In the genomic region with DNA sequence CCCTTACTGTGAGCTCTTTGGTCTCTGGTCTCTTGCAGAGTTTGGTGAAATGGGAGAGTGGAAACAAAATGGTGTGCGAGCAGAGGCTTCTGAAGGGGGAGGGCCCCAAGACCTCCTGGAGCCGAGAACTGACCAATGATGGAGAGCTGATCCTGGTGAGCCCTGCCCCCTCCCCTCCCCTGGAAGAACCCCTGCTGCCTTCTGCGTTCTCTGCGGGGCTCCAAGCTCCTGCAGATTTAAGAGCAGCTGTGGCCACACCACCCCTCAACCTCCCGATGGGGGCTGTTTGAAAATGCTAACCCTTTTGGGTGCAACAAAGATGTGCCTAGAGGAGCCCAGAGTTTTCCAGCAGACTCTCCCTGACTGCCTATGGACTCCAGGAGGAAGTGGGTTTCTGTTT, we compare ENCODE assay signal across 8 mouse cellular contexts. TPM values are rescaled to one million over a fixed set of nuclear protein-coding genes. Genes with fewer than 3 reads are reported as not detected.
DNase-seq lines count a peak whose midpoint lies in the region; ATAC-seq and TF ChIP-seq lines count a peak whose summit lies in the region.

No protein-coding gene starts in this region.

- DNase-seq in heart, postnatal 10 days: no peak
- DNase-seq in B cell, adult 2 months: no peak
- no peak for DNase-seq in layer of hippocampus, adult 8-10 months (ENCODE audit: low spot score in 2 of 2)
- DNase-seq in testis, postnatal 10 days (ENCODE audit: low spot score): no peak

- peaks cover 48% of the 10 kb centered on the region for H3K27me3 ChIP-seq in heart, embryonic 14.5 days (ENCODE audit: control insufficient read depth, insufficient read depth, low read length)
- H3K27me3 ChIP-seq in embryonic facial prominence, embryonic 13.5 days: no peaks in the 10 kb centered on the region
- H3K27me3 ChIP-seq in intestine, postnatal 0 days (replicated peaks; ENCODE audit: control insufficient read depth, insufficient read depth, low read length): peaks cover 50% of the 10 kb centered on the region
- no peaks in the 10 kb centered on the region for H3K27me3 ChIP-seq in midbrain, embryonic 15.5 days (replicated peaks)

- peaks cover 17 to 18% of the 10 kb centered on the region in 2 experiments for H3K4me1 ChIP-seq in heart, embryonic 14.5 days (ENCODE audit: control insufficient read depth in 2 of 2, insufficient read depth in 2 of 2, low read length in 2 of 2)
- H3K4me1 ChIP-seq in embryonic facial prominence, embryonic 13.5 days: peaks cover 56% of the 10 kb centered on the region
- H3K4me1 ChIP-seq in intestine, postnatal 0 days (replicated peaks; ENCODE audit: control insufficient read depth, insufficient read depth, low read length): no peaks in the 10 kb centered on the region
- H3K4me1 ChIP-seq in midbrain, embryonic 15.5 days: peaks cover 46% of the 10 kb centered on the region

- WGBS in heart, embryonic 14.5 days: 0% methylated on average over 5 of the region's 5 CpGs
- 7% methylated on average over 5 of the region's 5 CpGs for WGBS in embryonic facial prominence, embryonic 13.5 days
- 23% methylated on average over 5 of the region's 5 CpGs for WGBS in intestine, postnatal 0 days
- WGBS in midbrain, embryonic 15.5 days: 2% methylated on average over 5 of the region's 5 CpGs

- H3K4me2 ChIP-seq in heart, embryonic 14.5 days (ENCODE audit: low read length): peak overlapping the region; percentile 63
- peak overlapping the region; percentile 73 for H3K4me2 ChIP-seq in embryonic facial prominence, embryonic 13.5 days
- H3K4me2 ChIP-seq in intestine, postnatal 0 days (replicated peaks; ENCODE audit: low read depth): peak overlapping the region; percentile 37
- peak overlapping the region; percentile 34 for H3K4me2 ChIP-seq in midbrain, embryonic 15.5 days

- peak; percentile 66; the same call in 1 of the 2 replicates for ATAC-seq in heart, embryonic 14.5 days (ENCODE audit: insufficient number of reproducible peaks, insufficient read depth, low FRiP score, low read depth)
- ATAC-seq in embryonic facial prominence, embryonic 13.5 days (ENCODE audit: insufficient number of reproducible peaks, insufficient read depth, low FRiP score, low TSS enrichment, low read depth): 0 out of 2 replicates have a peak, but pooled peaks have one; percentile 33
- ATAC-seq in intestine, postnatal 0 days: no peak
- ATAC-seq in midbrain, embryonic 15.5 days (replicated peaks): peak; percentile 53; the same call in 1 of the 2 replicates

- H3K36me3 ChIP-seq in heart, embryonic 14.5 days (ENCODE audit: control insufficient read depth, insufficient read depth, low read length): no peaks in the 10 kb centered on the region
- H3K36me3 ChIP-seq in embryonic facial prominence, embryonic 13.5 days: peaks cover 33% of the 10 kb centered on the region
- no peaks in the 10 kb centered on the region for H3K36me3 ChIP-seq in intestine, postnatal 0 days (ENCODE audit: control insufficient read depth, insufficient read depth)
- H3K36me3 ChIP-seq in midbrain, embryonic 15.5 days (replicated peaks): no peaks in the 10 kb centered on the region

- peak overlapping the region; percentile 44 for H3K9ac ChIP-seq in heart, embryonic 14.5 days (ENCODE audit: low read length)
- H3K9ac ChIP-seq in embryonic facial prominence, embryonic 13.5 days: peak overlapping the region; percentile 64
- H3K9ac ChIP-seq in intestine, postnatal 0 days (ENCODE audit: low read depth, low read length): no peak overlapping the region
- H3K9ac ChIP-seq in midbrain, embryonic 15.5 days: no peak overlapping the region

- peak overlapping the region in 1 of 2 experiments; percentile 17; a peak in 1 of 4 replicates for H3K27ac ChIP-seq in heart, embryonic 14.5 days (replicated peaks in 1 of 2; ENCODE audit: control insufficient read depth in 1 of 2, insufficient read depth in 1 of 2, low read depth in 2 of 2, low read length in 2 of 2)
- peak overlapping the region; percentile 88 for H3K27ac ChIP-seq in embryonic facial prominence, embryonic 13.5 days
- H3K27ac ChIP-seq in intestine, postnatal 0 days (ENCODE audit: low read depth, low read length): no peak overlapping the region; the same call in 1 of the 2 replicates
- H3K27ac ChIP-seq in midbrain, embryonic 15.5 days: no peak overlapping the region; the same call in 1 of the 2 replicates

- peak overlapping the region; percentile 30 to 43 for H3K4me3 ChIP-seq in heart, embryonic 14.5 days (ENCODE audit: control insufficient read depth in 1 of 2, insufficient read depth in 1 of 2, low read depth in 1 of 2, low read length in 2 of 2)
- H3K4me3 ChIP-seq in embryonic facial prominence, embryonic 13.5 days: peak overlapping the region; percentile 58
- H3K4me3 ChIP-seq in intestine, postnatal 0 days (ENCODE audit: low read depth, low read length): peak overlapping the region; percentile 12
- H3K4me3 ChIP-seq in midbrain, embryonic 15.5 days: peak overlapping the region; percentile 8; the same call in 1 of the 2 replicates

- intact Hi-C loops in heart, postnatal 10 days (cut with DNase I): no loop called here

- H3K9me3 ChIP-seq in heart, embryonic 14.5 days (ENCODE audit: control insufficient read depth, low read length): no peaks in the 10 kb centered on the region
- H3K9me3 ChIP-seq in embryonic facial prominence, embryonic 13.5 days: no peaks in the 10 kb centered on the region
- no peaks in the 10 kb centered on the region for H3K9me3 ChIP-seq in intestine, postnatal 0 days (ENCODE audit: control insufficient read depth)
- no peaks in the 10 kb centered on the region for H3K9me3 ChIP-seq in midbrain, embryonic 15.5 days

- TF ChIP-seq CTCF in intestine, postnatal 0 days (IDR thresholded peaks at IDR 0.05; ENCODE audit: low read depth): no peak

RNA-seq across cellular contexts. Expression of a gene that starts 4.0 kb away (rescaled TPM):
- 1.6 and 2.4 TPM in 2 replicates for polyA plus RNA-seq in heart, embryonic 14.5 days (2014; fragmentation: Nextera tagmentation; extraction: Ambion mirVana)
- under 1 TPM; 0.57 to 0.81 TPM for total RNA-seq in heart, postnatal 10 days (2021)
- polyA plus RNA-seq in embryonic facial prominence, embryonic 13.5 days (2015; fragmentation: Nextera tagmentation; extraction: Ambion mirVana): 345 and 370 TPM in 2 replicates
- polyA plus RNA-seq in intestine, postnatal 0 days (2015; fragmentation: Nextera tagmentation; extraction: Ambion mirVana): 0.81 and 1.9 TPM in 2 replicates
- polyA plus RNA-seq in midbrain, embryonic 15.5 days (2015; fragmentation: Nextera tagmentation; extraction: Ambion mirVana): 44.8 and 52.1 TPM in 2 replicates
- total RNA-seq in layer of hippocampus, adult 8-10 months (2022): 1 to 10 TPM; 3.9 to 5.9 (median 4.7) TPM

RNA-seq across cellular contexts. Expression of a gene that starts 18.4 kb away (rescaled TPM):
- polyA plus RNA-seq in heart, embryonic 14.5 days (2014; fragmentation: Nextera tagmentation; extraction: Ambion mirVana): 9.8 and 10.7 TPM in 2 replicates
- total RNA-seq in heart, postnatal 10 days (2021): 10 to 100 TPM; 56.4 to 62.4 TPM
- polyA plus RNA-seq in embryonic facial prominence, embryonic 13.5 days (2015; fragmentation: Nextera tagmentation; extraction: Ambion mirVana): 13.8 and 17.7 TPM in 2 replicates
- 9.2 and 9.5 TPM in 2 replicates for polyA plus RNA-seq in intestine, postnatal 0 days (2015; fragmentation: Nextera tagmentation; extraction: Ambion mirVana)
- polyA plus RNA-seq in midbrain, embryonic 15.5 days (2015; fragmentation: Nextera tagmentation; extraction: Ambion mirVana): 33.0 and 40.7 TPM in 2 replicates
- total RNA-seq in layer of hippocampus, adult 8-10 months (2022): 1 to 10 TPM; 4.9 to 6.5 (median 5.5) TPM

RNA-seq across cellular contexts. Expression of a gene that starts 21.9 kb away (rescaled TPM):
- 10.9 and 14.4 TPM in 2 replicates for polyA plus RNA-seq in heart, embryonic 14.5 days (2014; fragmentation: Nextera tagmentation; extraction: Ambion mirVana)
- 1 to 10 TPM; 6.8 to 7.0 TPM for total RNA-seq in heart, postnatal 10 days (2021)
- 21.1 and 25.2 TPM in 2 replicates for polyA plus RNA-seq in embryonic facial prominence, embryonic 13.5 days (2015; fragmentation: Nextera tagmentation; extraction: Ambion mirVana)
- 5.8 and 6.1 TPM in 2 replicates for polyA plus RNA-seq in intestine, postnatal 0 days (2015; fragmentation: Nextera tagmentation; extraction: Ambion mirVana)
- 23.0 and 23.2 TPM in 2 replicates for polyA plus RNA-seq in midbrain, embryonic 15.5 days (2015; fragmentation: Nextera tagmentation; extraction: Ambion mirVana)
- total RNA-seq in layer of hippocampus, adult 8-10 months (2022): 10 to 100 TPM; 25.2 to 31.5 (median 26.2) TPM

RNA-seq across cellular contexts. Expression of a gene that starts 22.3 kb away (rescaled TPM):
- polyA plus RNA-seq in heart, embryonic 14.5 days (2014; fragmentation: Nextera tagmentation; extraction: Ambion mirVana): 18.5 and 19.3 TPM in 2 replicates
- total RNA-seq in heart, postnatal 10 days (2021): 10 to 100 TPM; 16.2 to 18.9 TPM
- polyA plus RNA-seq in embryonic facial prominence, embryonic 13.5 days (2015; fragmentation: Nextera tagmentation; extraction: Ambion mirVana): 69.0 and 74.3 TPM in 2 replicates
- 13.9 and 14.1 TPM in 2 replicates for polyA plus RNA-seq in intestine, postnatal 0 days (2015; fragmentation: Nextera tagmentation; extraction: Ambion mirVana)
- 30.5 and 34.9 TPM in 2 replicates for polyA plus RNA-seq in midbrain, embryonic 15.5 days (2015; fragmentation: Nextera tagmentation; extraction: Ambion mirVana)
- 10 to 100 TPM; 12.7 to 16.1 (median 15.1) TPM for total RNA-seq in layer of hippocampus, adult 8-10 months (2022)

RNA-seq across cellular contexts. Expression of a gene that starts 33.1 kb away (rescaled TPM):
- polyA plus RNA-seq in heart, embryonic 14.5 days (2014; fragmentation: Nextera tagmentation; extraction: Ambion mirVana): 64.1 and 67.9 TPM in 2 replicates
- total RNA-seq in heart, postnatal 10 days (2021): 10 to 100 TPM; 60.5 to 75.5 TPM
- polyA plus RNA-seq in embryonic facial prominence, embryonic 13.5 days (2015; fragmentation: Nextera tagmentation; extraction: Ambion mirVana): 80.1 and 84.0 TPM in 2 replicates
- 74.9 and 79.5 TPM in 2 replicates for polyA plus RNA-seq in intestine, postnatal 0 days (2015; fragmentation: Nextera tagmentation; extraction: Ambion mirVana)
- polyA plus RNA-seq in midbrain, embryonic 15.5 days (2015; fragmentation: Nextera tagmentation; extraction: Ambion mirVana): 51.5 and 55.4 TPM in 2 replicates
- total RNA-seq in layer of hippocampus, adult 8-10 months (2022): 10 to 100 TPM; 58.6 to 59.7 (median 59.5) TPM

Comparison
In these comparisons a context has a peak if more than half of its experiments do, and no peak if none do; other contexts are left out.
1. H3K4me3 ChIP-seq: peak in every context shown above with its lines; median percentile 58 in embryonic facial prominence, embryonic 13.5 days; 36 in heart, embryonic 14.5 days; 12 in intestine, postnatal 0 days; 8 in midbrain, embryonic 15.5 days.
2. H3K9ac ChIP-seq: peak in heart, embryonic 14.5 days (single experiment) and embryonic facial prominence, embryonic 13.5 days (single experiment); none in intestine, postnatal 0 days (single experiment) and midbrain, embryonic 15.5 days (single experiment).
3. RNA of a gene that starts 4.0 kb away (polyA plus RNA-seq): 345 to 370 TPM in embryonic facial prominence, embryonic 13.5 days and 44.8 to 52.1 TPM in midbrain, embryonic 15.5 days; 1.6 to 2.4 TPM in heart, embryonic 14.5 days and 0.81 to 1.9 TPM in intestine, postnatal 0 days; every median in the first group is over 10 times any median in the second.
4. Peak in every context shown above with its lines, with median percentiles within 50 percentile points of each other: H3K4me2 ChIP-seq.